Mouse (Mus musculus): ENCODE measurements around the gene Ick. TPM values are rescaled to one million over a fixed set of nuclear protein-coding genes. Genes with fewer than 3 reads are reported as not detected.

The Ick gene
- polyA plus RNA-seq, 1 experiment: 16.9 TPM

GRCm38 (mm10) chr9:78154211-78154977, 45.4 kb downstream of the Ick start:
- no peak for DNase-seq
- Histone ChIP-seq H3K27me3 (ENCODE audit: control insufficient read depth, insufficient read depth, low read length) (no peaks in the 10 kb centered on the region), H3K27ac (ENCODE audit: insufficient read depth, low read length) (no peak overlapping the region), H3K4me3 (replicated peaks; ENCODE audit: insufficient read depth, low read depth, low read length) (no peak overlapping the region), H3K4me1 (ENCODE audit: control insufficient read depth, insufficient read depth, low read length) (no peaks in the 10 kb centered on the region)
- TF ChIP-seq CTCF (IDR thresholded peaks at IDR 0.05; ENCODE audit: borderline replicate concordance, insufficient read depth, low read depth, low read length) (no peak), POLR2A (IDR thresholded peaks at IDR 0.05; ENCODE audit: borderline replicate concordance, insufficient read depth, low read length) (no peak)
- 88% methylated on average over 11 of the region's 11 CpGs for WGBS

GRCm38 (mm10) chr9:78157221-78157620, 48.2 kb downstream of the Ick start:
- Histone ChIP-seq H3K4me3 (replicated peaks; ENCODE audit: insufficient read depth, low read depth, low read length) (no peak overlapping the region), H3K27me3 (ENCODE audit: control insufficient read depth, insufficient read depth, low read length) (no peaks in the 10 kb centered on the region), H3K4me1 (ENCODE audit: control insufficient read depth, insufficient read depth, low read length) (no peaks in the 10 kb centered on the region; the same call in 1 of the 2 replicates), H3K27ac (ENCODE audit: insufficient read depth, low read length) (no peak overlapping the region)
- WGBS: 79% methylated on average over 1 of the region's 1 CpGs
- DNase-seq: no peak
- TF ChIP-seq POLR2A (IDR thresholded peaks at IDR 0.05; ENCODE audit: borderline replicate concordance, insufficient read depth, low read length) (no peak), CTCF (IDR thresholded peaks at IDR 0.05; ENCODE audit: borderline replicate concordance, insufficient read depth, low read depth, low read length) (no peak)

- WGBS: 81% methylated on average over 10 of the region's 10 CpGs
- no peak overlapping the region for H3K4me3 ChIP-seq (replicated peaks; ENCODE audit: insufficient read depth, low read depth, low read length)
- no peaks in the 10 kb centered on the region for H3K27me3 ChIP-seq (ENCODE audit: control insufficient read depth, insufficient read depth, low read length)
- TF ChIP-seq POLR2A (IDR thresholded peaks at IDR 0.05; ENCODE audit: borderline replicate concordance, insufficient read depth, low read length) (no peak), CTCF (IDR thresholded peaks at IDR 0.05; ENCODE audit: borderline replicate concordance, insufficient read depth, low read depth, low read length) (no peak)
- no peak for DNase-seq
- H3K4me1 ChIP-seq (ENCODE audit: control insufficient read depth, insufficient read depth, low read length): no peaks in the 10 kb centered on the region; the same call in 1 of the 2 replicates
- H3K27ac ChIP-seq (ENCODE audit: insufficient read depth, low read length): no peak overlapping the region
These were observed 54.3 kb downstream of the Ick start for GRCm38 (mm10) chr9:78163291-78163690.

- Histone ChIP-seq H3K4me1 (ENCODE audit: control insufficient read depth, insufficient read depth, low read length) (no peaks in the 10 kb centered on the region; the same call in 1 of the 2 replicates), H3K27ac (ENCODE audit: insufficient read depth, low read length) (no peak overlapping the region), H3K4me3 (replicated peaks; ENCODE audit: insufficient read depth, low read depth, low read length) (no peak overlapping the region), H3K27me3 (ENCODE audit: control insufficient read depth, insufficient read depth, low read length) (no peaks in the 10 kb centered on the region)
- no peak for TF ChIP-seq POLR2A (IDR thresholded peaks at IDR 0.05; ENCODE audit: borderline replicate concordance, insufficient read depth, low read length)
- WGBS: 85% methylated on average over 3 of the region's 3 CpGs
- no peak for DNase-seq
These were observed 55.7 kb downstream of the Ick start for GRCm38 (mm10) chr9:78164741-78165140.

- no peaks in the 10 kb centered on the region; the same call in 1 of the 2 replicates for H3K4me1 ChIP-seq (ENCODE audit: control insufficient read depth, insufficient read depth, low read length)
- no peak for DNase-seq
- WGBS: 91% methylated on average over 6 of the region's 6 CpGs
These were observed 56.5 kb downstream of the Ick start for GRCm38 (mm10) chr9:78165454-78165853.

GRCm38 (mm10) chr9:78166694-78167452, 57.9 kb downstream of the Ick start:
- H3K4me1 ChIP-seq (ENCODE audit: control insufficient read depth, insufficient read depth, low read length): no peaks in the 10 kb centered on the region; the same call in 1 of the 2 replicates
- H3K27ac ChIP-seq (ENCODE audit: insufficient read depth, low read length): no peak overlapping the region
- TF ChIP-seq CTCF (IDR thresholded peaks at IDR 0.05; ENCODE audit: borderline replicate concordance, insufficient read depth, low read depth, low read length) (no peak), POLR2A (IDR thresholded peaks at IDR 0.05; ENCODE audit: borderline replicate concordance, insufficient read depth, low read length) (no peak)
- H3K27me3 ChIP-seq (ENCODE audit: control insufficient read depth, insufficient read depth, low read length): no peaks in the 10 kb centered on the region
- DNase-seq: no peak
- H3K4me3 ChIP-seq (replicated peaks; ENCODE audit: insufficient read depth, low read depth, low read length): no peak overlapping the region
- WGBS: 82% methylated on average over 19 of the region's 19 CpGs

More at GRCm38 (mm10) chr9:78165454-78165853, 56.5 kb downstream of the Ick start:
- H3K27ac ChIP-seq (ENCODE audit: insufficient read depth, low read length): no peak overlapping the region
- TF ChIP-seq CTCF (IDR thresholded peaks at IDR 0.05; ENCODE audit: borderline replicate concordance, insufficient read depth, low read depth, low read length) (no peak), POLR2A (IDR thresholded peaks at IDR 0.05; ENCODE audit: borderline replicate concordance, insufficient read depth, low read length) (no peak)
- H3K4me3 ChIP-seq (replicated peaks; ENCODE audit: insufficient read depth, low read depth, low read length): no peak overlapping the region
- no peaks in the 10 kb centered on the region for H3K27me3 ChIP-seq (ENCODE audit: control insufficient read depth, insufficient read depth, low read length)

GRCm38 (mm10) chr9:78167453-78167969, 58.5 kb downstream of the Ick start:
- 79% methylated on average over 19 of the region's 19 CpGs for WGBS
- DNase-seq: no peak

More at GRCm38 (mm10) chr9:78167453-78167969, 58.5 kb downstream of the Ick start:
- Histone ChIP-seq H3K27ac (ENCODE audit: insufficient read depth, low read length) (no peak overlapping the region), H3K27me3 (ENCODE audit: control insufficient read depth, insufficient read depth, low read length) (no peaks in the 10 kb centered on the region), H3K4me1 (ENCODE audit: control insufficient read depth, insufficient read depth, low read length) (no peaks in the 10 kb centered on the region; the same call in 1 of the 2 replicates), H3K4me3 (replicated peaks; ENCODE audit: insufficient read depth, low read depth, low read length) (no peak overlapping the region)
- TF ChIP-seq CTCF (IDR thresholded peaks at IDR 0.05; ENCODE audit: borderline replicate concordance, insufficient read depth, low read depth, low read length) (no peak), POLR2A (IDR thresholded peaks at IDR 0.05; ENCODE audit: borderline replicate concordance, insufficient read depth, low read length) (no peak)

Measured in cerebellum, adult 2 months (tissue).